Mouse (Mus musculus): ENCODE measurements at regions not wholly inside any gene's neighbourhood (a gene's known extent, or its start where the extent isn't known, plus 50 kb on each side); places are given as distances from the start of the nearest gene placed in this dataset.
A peak's percentile ranks its signal among the peaks of the same experiment; 100 is the strongest.

- ATAC-seq (ENCODE audit: insufficient number of reproducible peaks, low FRiP score, low TSS enrichment, low read depth): no peak
- H3K4me3 ChIP-seq: no peak overlapping the region
- 60% methylated on average over 3 of the region's 3 CpGs for whole genome bisulfite sequencing
- no peak overlapping the region for H3K4me2 ChIP-seq
- no peaks in the 10 kb centered on the region for H3K27me3 ChIP-seq
- no peaks in the 10 kb centered on the region for H3K36me3 ChIP-seq
- H3K9me3 ChIP-seq: no peaks in the 10 kb centered on the region
- H3K27ac ChIP-seq: no peak overlapping the region
- peaks cover 13% of the 10 kb centered on the region for H3K4me1 ChIP-seq
- H3K9ac ChIP-seq: no peak overlapping the region
These were observed 97.0 kb upstream of the Tnp1 start for GRCm38 (mm10) chr1:73112711-73113110.

DNA sequence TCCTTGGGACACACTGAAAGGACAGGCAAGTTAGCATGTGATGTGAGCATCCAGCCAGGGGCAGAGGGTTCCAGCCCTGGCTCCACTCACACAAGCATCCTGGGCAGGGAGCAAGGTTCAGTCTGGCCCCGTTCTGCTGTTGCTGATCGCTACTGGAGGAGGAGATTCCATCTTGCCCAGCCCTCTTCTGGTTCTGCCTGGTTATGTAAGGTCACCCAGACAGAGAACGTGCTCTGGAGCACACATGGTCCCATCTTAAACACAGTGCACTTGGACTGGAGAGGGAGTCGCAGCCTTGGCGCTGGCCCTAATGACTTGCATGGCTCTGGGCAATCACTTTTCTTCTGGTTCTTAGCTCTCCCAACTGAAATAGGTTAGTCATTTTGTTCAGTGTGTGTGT lies 96.2 kb upstream of the Tnp1 start:
- no peak overlapping the region for H3K4me2 ChIP-seq
- no peak overlapping the region for H3K9ac ChIP-seq
- H3K27ac ChIP-seq: no peak overlapping the region
- no peaks in the 10 kb centered on the region for H3K27me3 ChIP-seq
- no peaks in the 10 kb centered on the region for H3K36me3 ChIP-seq
- WGBS: 75% methylated on average over 5 of the region's 5 CpGs
- no peak overlapping the region for H3K4me3 ChIP-seq
- H3K9me3 ChIP-seq: no peaks in the 10 kb centered on the region
- H3K4me1 ChIP-seq: peaks cover 13% of the 10 kb centered on the region
- ATAC-seq (ENCODE audit: insufficient number of reproducible peaks, low FRiP score, low TSS enrichment, low read depth): no peak

GRCm38 (mm10) chr1:73105856-73106463 lies 90.3 kb upstream of the Tnp1 start:
- no peak overlapping the region for H3K9ac ChIP-seq
- no peak for ATAC-seq (ENCODE audit: insufficient number of reproducible peaks, low FRiP score, low TSS enrichment, low read depth)
- 85% methylated on average over 4 of the region's 4 CpGs for WGBS

GRCm38 (mm10) chr1:73097645-73098440 lies 82.1 kb upstream of the Tnp1 start:
- H3K4me3 ChIP-seq: no peak overlapping the region
- H3K9me3 ChIP-seq: no peaks in the 10 kb centered on the region
- H3K4me2 ChIP-seq: no peak overlapping the region
- H3K36me3 ChIP-seq: no peaks in the 10 kb centered on the region
- 82% methylated on average over 6 of the region's 6 CpGs for WGBS
- ATAC-seq (ENCODE audit: insufficient number of reproducible peaks, low FRiP score, low TSS enrichment, low read depth): no peak
- H3K27ac ChIP-seq: no peak overlapping the region
- no peaks in the 10 kb centered on the region for H3K27me3 ChIP-seq
- H3K4me1 ChIP-seq: no peaks in the 10 kb centered on the region
- no peak overlapping the region for H3K9ac ChIP-seq

More at GRCm38 (mm10) chr1:73105856-73106463, 90.3 kb upstream of the Tnp1 start:
- Histone ChIP-seq H3K27me3 (no peaks in the 10 kb centered on the region), H3K27ac (no peak overlapping the region), H3K4me2 (no peak overlapping the region), H3K9me3 (no peaks in the 10 kb centered on the region), H3K4me1 (peaks cover 3% of the 10 kb centered on the region; the same call in 1 of the 2 replicates), H3K4me3 (no peak overlapping the region), H3K36me3 (no peaks in the 10 kb centered on the region)

DNA sequence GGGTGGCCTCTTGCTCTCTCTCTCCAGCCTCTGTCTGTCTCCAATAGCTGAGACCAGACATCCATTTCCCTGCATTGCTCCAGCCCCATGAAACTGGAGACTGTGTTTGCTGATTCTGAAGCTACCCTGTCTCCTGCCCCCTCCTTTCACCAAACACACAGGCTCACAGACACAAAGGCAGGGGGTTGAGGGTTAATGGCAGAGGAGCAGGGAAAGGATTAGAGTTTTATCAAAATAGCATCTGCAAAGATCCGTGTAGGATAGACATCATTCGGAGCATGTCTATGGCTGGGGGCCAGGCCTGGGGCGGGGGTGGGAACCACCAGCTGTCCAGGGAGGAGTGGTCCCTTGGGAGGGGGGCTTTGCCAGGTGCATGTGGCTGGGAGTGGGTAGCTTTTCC lies 73.9 kb upstream of the Tnp1 start:
- no peaks in the 10 kb centered on the region for H3K9me3 ChIP-seq
- H3K4me2 ChIP-seq: no peak overlapping the region
- H3K4me1 ChIP-seq: peaks cover 10% of the 10 kb centered on the region
- ATAC-seq (ENCODE audit: insufficient number of reproducible peaks, low FRiP score, low TSS enrichment, low read depth): no peak
- WGBS: 14% methylated on average over 3 of the region's 3 CpGs
- peak overlapping the region; percentile 9; the same call in 1 of the 2 replicates for H3K27ac ChIP-seq
- no peaks in the 10 kb centered on the region for H3K36me3 ChIP-seq
- no peaks in the 10 kb centered on the region for H3K27me3 ChIP-seq
- H3K9ac ChIP-seq: no peak overlapping the region
- no peak overlapping the region for H3K4me3 ChIP-seq

DNA sequence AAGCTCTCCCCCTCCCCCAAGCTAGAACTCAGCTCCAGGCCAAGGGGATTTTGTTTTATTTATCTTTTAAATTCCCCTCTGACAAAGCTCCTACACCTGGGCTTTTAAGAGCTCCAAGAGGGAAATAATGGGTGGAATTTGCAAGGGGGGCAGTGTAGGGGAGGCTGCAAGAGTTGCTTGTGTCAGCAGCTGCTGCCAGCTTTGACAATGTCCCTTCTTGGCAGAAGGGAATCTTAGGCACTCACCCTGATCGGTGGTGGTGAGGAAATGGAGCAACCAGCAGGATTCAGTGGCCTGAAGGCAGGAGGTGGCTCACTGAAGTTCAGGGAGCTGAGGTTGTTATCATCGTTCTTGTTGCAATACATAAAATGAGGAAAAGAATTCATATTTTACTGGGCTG lies 72.8 kb upstream of the Tnp1 start:
- Histone ChIP-seq H3K27ac (no peak overlapping the region), H3K4me2 (no peak overlapping the region), H3K36me3 (no peaks in the 10 kb centered on the region), H3K9me3 (no peaks in the 10 kb centered on the region), H3K4me1 (peaks cover 10% of the 10 kb centered on the region), H3K4me3 (no peak overlapping the region), H3K27me3 (no peaks in the 10 kb centered on the region), H3K9ac (no peak overlapping the region)
- WGBS: 6% methylated on average over 2 of the region's 2 CpGs
- no peak for ATAC-seq (ENCODE audit: insufficient number of reproducible peaks, low FRiP score, low TSS enrichment, low read depth)

DNA sequence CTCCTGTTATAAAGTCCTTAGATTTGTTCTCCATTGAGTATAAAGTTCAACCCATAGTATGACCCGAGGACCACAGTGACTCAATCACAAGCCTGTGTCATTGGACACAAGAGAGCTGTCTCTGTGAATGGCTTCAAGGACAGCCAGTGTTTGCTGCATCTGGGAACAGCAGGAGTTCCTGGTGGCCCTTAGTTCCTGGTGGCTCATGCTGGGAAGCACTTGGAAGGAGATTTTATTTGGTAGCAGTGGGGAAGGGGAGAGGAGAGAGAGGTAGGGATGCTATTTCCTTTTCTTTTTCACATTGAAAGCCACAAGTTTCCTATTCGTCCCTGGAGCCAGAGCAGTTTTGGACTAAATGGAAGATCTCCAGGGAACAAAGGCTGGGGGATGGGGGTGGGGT lies 69.2 kb upstream of the Tnp1 start:
- H3K4me3 ChIP-seq: no peak overlapping the region
- no peaks in the 10 kb centered on the region for H3K9me3 ChIP-seq
- H3K27ac ChIP-seq: no peak overlapping the region
- WGBS: 49% methylated on average over 2 of the region's 2 CpGs
- no peak overlapping the region for H3K4me2 ChIP-seq
- H3K36me3 ChIP-seq: no peaks in the 10 kb centered on the region
- no peaks in the 10 kb centered on the region for H3K27me3 ChIP-seq
- no peak overlapping the region for H3K9ac ChIP-seq
- H3K4me1 ChIP-seq: peaks cover 10% of the 10 kb centered on the region
- no peak for ATAC-seq (ENCODE audit: insufficient number of reproducible peaks, low FRiP score, low TSS enrichment, low read depth)

DNA sequence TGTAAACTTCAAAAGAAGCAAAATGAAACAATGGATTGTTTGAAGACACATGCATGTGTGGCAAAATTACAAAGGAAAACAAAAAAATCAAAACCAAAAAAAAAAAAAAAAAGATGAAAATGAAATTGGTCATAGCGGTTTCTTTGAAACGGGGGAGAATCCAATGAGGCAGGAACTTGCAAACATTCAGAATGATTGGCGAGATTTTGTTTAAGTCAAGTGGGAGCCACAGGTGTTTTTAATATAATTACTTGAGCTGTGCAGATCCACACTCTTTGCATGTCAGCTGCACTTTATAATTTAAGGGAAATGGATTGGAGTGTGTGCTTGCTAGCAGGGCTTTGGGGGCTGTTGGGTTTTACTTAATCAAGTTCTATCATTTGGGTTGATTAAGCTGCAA lies 67.7 kb upstream of the Tnp1 start:
- Histone ChIP-seq H3K4me2 (no peak overlapping the region), H3K4me3 (no peak overlapping the region), H3K36me3 (no peaks in the 10 kb centered on the region), H3K27me3 (no peaks in the 10 kb centered on the region), H3K27ac (no peak overlapping the region), H3K9ac (no peak overlapping the region), H3K4me1 (0 out of 2 replicates have a peak, but pooled peaks cover 2% of the 10 kb centered on the region), H3K9me3 (no peaks in the 10 kb centered on the region)
- ATAC-seq (ENCODE audit: insufficient number of reproducible peaks, low FRiP score, low TSS enrichment, low read depth): no peak
- WGBS: 44% methylated on average over 3 of the region's 3 CpGs

- Histone ChIP-seq H3K9ac (no peak overlapping the region), H3K27me3 (no peaks in the 10 kb centered on the region), H3K36me3 (no peaks in the 10 kb centered on the region), H3K4me1 (no peaks in the 10 kb centered on the region), H3K27ac (no peak overlapping the region), H3K4me3 (no peak overlapping the region), H3K9me3 (no peaks in the 10 kb centered on the region), H3K4me2 (no peak overlapping the region)
- no peak for ATAC-seq (ENCODE audit: insufficient number of reproducible peaks, low FRiP score, low TSS enrichment, low read depth)
- WGBS: 77% methylated on average over 2 of the region's 2 CpGs
These were observed 63.8 kb upstream of the Tnp1 start for GRCm38 (mm10) chr1:73079518-73079917.

DNA sequence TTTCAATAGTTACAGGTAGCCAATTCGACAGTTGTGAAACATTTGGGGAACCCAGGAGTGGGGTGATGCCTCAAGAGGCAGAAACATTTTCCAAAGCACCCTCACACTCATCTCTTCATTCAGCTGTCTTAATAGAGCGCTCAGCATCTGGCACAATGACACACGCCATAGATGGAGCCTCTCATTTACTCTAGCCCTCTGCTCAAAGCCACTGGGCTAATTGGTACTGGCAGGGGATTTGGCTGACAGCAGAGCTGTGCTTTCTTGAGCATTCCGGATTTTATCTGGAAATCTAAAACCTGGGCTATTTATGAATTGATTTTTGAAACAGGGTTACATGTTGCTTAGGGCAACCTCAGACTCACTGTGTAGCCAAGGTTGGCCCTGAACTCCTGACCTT lies 61.4 kb upstream of the Tnp1 start:
- Histone ChIP-seq H3K27me3 (no peaks in the 10 kb centered on the region), H3K36me3 (no peaks in the 10 kb centered on the region), H3K4me2 (no peak overlapping the region), H3K9ac (no peak overlapping the region), H3K4me1 (0 out of 2 replicates have a peak, but pooled peaks cover 2% of the 10 kb centered on the region), H3K27ac (no peak overlapping the region), H3K4me3 (no peak overlapping the region), H3K9me3 (no peaks in the 10 kb centered on the region)
- WGBS: 91% methylated on average over 4 of the region's 4 CpGs
- no peak for ATAC-seq (ENCODE audit: insufficient number of reproducible peaks, low FRiP score, low TSS enrichment, low read depth)

- Histone ChIP-seq H3K4me3 (no peak overlapping the region), H3K9me3 (no peaks in the 10 kb centered on the region), H3K4me2 (no peak overlapping the region), H3K27me3 (no peaks in the 10 kb centered on the region), H3K36me3 (no peaks in the 10 kb centered on the region), H3K27ac (no peak overlapping the region), H3K4me1 (0 out of 2 replicates have a peak, but pooled peaks cover 3% of the 10 kb centered on the region), H3K9ac (no peak overlapping the region)
- no peak for ATAC-seq (ENCODE audit: insufficient number of reproducible peaks, low FRiP score, low TSS enrichment, low read depth)
- 94% methylated on average over 6 of the region's 6 CpGs for WGBS
These were observed 60.1 kb upstream of the Tnp1 start for GRCm38 (mm10) chr1:73075699-73076373.

DNA sequence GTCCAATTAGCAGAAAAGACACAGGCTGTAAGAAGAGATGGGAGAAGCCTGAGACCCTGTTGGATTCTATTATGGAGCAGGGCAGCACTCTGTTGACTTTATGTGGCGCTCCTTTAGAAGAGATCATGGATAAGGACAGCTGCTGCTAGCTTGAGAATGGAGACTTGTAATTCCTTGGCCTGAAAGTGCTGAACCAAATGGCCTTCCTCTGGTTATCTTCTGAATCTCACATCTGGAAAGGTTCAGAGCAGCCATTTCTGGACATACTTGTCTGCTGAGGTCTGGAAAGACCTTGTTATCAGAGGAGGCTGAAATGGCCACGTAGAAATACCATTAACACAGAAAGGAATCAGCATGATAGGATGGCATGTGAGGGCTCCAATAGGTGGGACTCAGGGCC lies 59.5 kb upstream of the Tnp1 start:
- H3K36me3 ChIP-seq: no peaks in the 10 kb centered on the region
- 60% methylated on average over 2 of the region's 2 CpGs for WGBS

More for the DNA sequence above, 59.5 kb upstream of the Tnp1 start:
- Histone ChIP-seq H3K4me2 (no peak overlapping the region), H3K4me3 (no peak overlapping the region), H3K4me1 (0 out of 2 replicates have a peak, but pooled peaks cover 3% of the 10 kb centered on the region), H3K27me3 (no peaks in the 10 kb centered on the region), H3K27ac (no peak overlapping the region), H3K9ac (no peak overlapping the region), H3K9me3 (no peaks in the 10 kb centered on the region)
- no peak for ATAC-seq (ENCODE audit: insufficient number of reproducible peaks, low FRiP score, low TSS enrichment, low read depth)
